Mouse (Mus musculus): ENCODE measurements around the gene H2-DMb2. TPM values are rescaled to one million over a fixed set of nuclear protein-coding genes. Genes with fewer than 3 reads are reported as not detected.
A peak's percentile ranks its signal among the peaks of the same experiment; 100 is the strongest.

H2-DMb2 gene
- polyA plus RNA-seq, 1 experiment from 2014 or later = 0.42 TPM

DNA sequence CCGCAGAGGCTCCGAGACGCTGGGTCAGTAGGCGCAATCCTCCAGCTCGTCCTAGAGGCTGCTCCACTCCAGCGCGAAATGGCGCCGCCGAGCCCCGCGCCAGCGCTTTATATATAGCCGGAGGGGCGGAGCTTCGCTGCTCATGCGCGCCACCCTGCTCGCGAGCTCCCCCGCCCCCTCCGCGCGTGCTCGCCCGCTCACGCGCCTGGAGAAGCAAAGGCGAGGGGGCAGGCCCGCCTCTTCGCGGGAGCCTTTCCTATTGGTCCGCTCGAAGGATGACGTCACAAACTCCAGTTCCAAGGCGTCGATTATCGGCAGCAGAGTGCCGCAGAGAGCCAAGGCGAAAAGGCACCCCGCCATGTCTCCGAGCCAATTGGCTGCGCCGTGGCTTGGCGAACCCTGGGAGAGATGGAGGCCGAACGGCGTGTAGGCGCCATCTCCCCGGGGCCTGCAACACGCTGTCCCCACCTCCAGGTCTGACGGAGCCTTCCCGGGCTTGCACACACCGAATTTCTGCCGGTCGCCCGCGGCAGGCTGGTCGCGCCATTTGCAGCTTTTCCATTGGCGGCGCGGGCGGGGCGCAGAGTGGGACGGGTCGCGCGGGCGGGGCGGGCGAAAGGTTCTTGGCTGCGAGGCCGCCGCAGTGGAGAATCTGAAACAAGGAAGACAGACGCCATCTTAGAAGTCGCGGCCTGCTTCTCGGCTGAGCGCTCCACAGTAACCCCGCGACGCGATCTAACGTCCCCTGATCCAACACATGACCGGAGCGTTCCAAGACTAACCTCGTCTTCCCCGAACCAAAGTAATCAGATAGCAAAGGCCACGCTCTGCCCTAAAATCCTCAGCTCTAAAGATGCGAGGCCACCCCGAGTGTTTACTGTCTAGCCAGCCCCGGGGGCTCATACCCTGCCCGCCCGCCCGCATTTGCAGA is 23.6 kb upstream of the H2-DMb2 start, which contains the start of gene H2-DMa:
Gene H2-DMa (plus strand): TSS at position 293 of the 931 bp plus-strand sequence.
- peak within 1 kb of the TSS; percentile 100 for H3K27ac ChIP-seq
- under 1% methylated on average over 96 of the region's 96 CpGs for WGBS
- H3K36me3 ChIP-seq = peaks cover 37% of the 10 kb centered on the region
- H3K27me3 ChIP-seq = no peaks in the 10 kb centered on the region
- peaks cover 32% of the 10 kb centered on the region for H3K4me1 ChIP-seq
- H3K9me3 ChIP-seq = no peaks in the 10 kb centered on the region
- H3K9ac ChIP-seq = peak within 1 kb of the TSS; percentile 97
- H3K4me2 ChIP-seq (replicated peaks) = peak within 1 kb of the TSS; percentile 94
- ATAC-seq (ENCODE audit: insufficient number of reproducible peaks, insufficient read depth, low FRiP score, low TSS enrichment) = peak; percentile 62
- peak within 1 kb of the TSS; percentile 79 for H3K4me3 ChIP-seq

DNA sequence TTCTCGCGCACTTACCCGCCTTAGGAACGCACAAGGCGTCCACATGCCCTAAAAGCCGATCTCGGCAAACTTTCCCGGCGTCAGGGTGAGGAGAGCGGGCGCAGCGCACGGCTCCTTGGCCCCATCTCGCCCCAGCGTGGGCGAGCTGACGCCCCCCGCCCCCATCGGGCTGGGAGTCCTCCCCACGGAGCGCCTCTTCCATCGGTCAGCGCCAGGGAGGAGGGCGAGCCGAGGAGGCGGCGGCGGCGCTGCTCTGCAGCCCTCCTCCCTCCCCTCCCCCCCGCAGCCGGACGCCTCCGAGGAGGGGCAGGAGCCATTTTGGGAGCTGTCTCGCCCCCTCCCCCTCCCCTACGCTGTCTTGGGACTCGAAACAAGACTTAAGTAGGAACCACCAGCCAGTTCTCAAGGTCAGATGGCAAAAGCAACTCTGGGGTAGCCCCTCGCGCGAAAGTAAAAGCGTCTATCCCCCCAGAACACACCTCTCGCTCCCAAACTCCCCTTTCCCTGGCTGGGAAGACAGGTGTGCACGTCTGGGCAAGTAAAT is 22.9 kb upstream of the H2-DMb2 start:
- WGBS = 0% methylated on average over 32 of the region's 42 CpGs
- H3K9ac ChIP-seq = peak overlapping the region; percentile 97
- peak; percentile 13; the same call in 1 of the 2 replicates for ATAC-seq (ENCODE audit: insufficient number of reproducible peaks, insufficient read depth, low FRiP score, low TSS enrichment)
- peak overlapping the region; percentile 94 for H3K4me2 ChIP-seq (replicated peaks)
- H3K4me3 ChIP-seq = peak overlapping the region; percentile 79
- H3K36me3 ChIP-seq = peaks cover 30% of the 10 kb centered on the region
- peaks cover 26% of the 10 kb centered on the region for H3K4me1 ChIP-seq
- H3K27ac ChIP-seq = peak overlapping the region; percentile 100
- H3K27me3 ChIP-seq = no peaks in the 10 kb centered on the region
- H3K9me3 ChIP-seq = no peaks in the 10 kb centered on the region

DNA sequence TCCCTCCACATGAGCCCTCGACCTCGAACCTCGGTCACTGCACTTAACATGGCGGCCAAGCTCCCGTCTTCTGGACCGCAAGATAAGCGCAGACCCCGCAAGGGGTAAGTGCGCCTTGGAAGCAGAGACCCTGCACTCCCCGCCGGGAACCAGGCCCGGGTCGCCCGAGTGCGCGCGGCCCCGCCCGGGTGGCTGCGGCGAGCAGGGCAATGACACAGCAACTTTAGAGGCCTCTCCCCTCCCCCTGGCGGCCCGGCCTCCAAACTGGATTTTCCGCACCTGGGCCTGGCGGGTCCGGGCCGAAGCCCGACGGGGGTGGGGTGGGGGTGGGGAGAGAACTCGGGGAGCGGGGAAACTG is 22.3 kb upstream of the H2-DMb2 start:
- H3K4me1 ChIP-seq = peaks cover 21% of the 10 kb centered on the region
- peak overlapping the region; percentile 94 for H3K4me2 ChIP-seq (replicated peaks)
- no peaks in the 10 kb centered on the region for H3K27me3 ChIP-seq
- H3K27ac ChIP-seq = peak overlapping the region; percentile 100
- peak overlapping the region; percentile 97 for H3K9ac ChIP-seq
- peaks cover 24% of the 10 kb centered on the region for H3K36me3 ChIP-seq
- WGBS = under 1% methylated on average over 30 of the region's 31 CpGs
- peak overlapping the region; percentile 79 for H3K4me3 ChIP-seq
- peak; percentile 6 for ATAC-seq (ENCODE audit: insufficient number of reproducible peaks, insufficient read depth, low FRiP score, low TSS enrichment)
- no peaks in the 10 kb centered on the region for H3K9me3 ChIP-seq

DNA sequence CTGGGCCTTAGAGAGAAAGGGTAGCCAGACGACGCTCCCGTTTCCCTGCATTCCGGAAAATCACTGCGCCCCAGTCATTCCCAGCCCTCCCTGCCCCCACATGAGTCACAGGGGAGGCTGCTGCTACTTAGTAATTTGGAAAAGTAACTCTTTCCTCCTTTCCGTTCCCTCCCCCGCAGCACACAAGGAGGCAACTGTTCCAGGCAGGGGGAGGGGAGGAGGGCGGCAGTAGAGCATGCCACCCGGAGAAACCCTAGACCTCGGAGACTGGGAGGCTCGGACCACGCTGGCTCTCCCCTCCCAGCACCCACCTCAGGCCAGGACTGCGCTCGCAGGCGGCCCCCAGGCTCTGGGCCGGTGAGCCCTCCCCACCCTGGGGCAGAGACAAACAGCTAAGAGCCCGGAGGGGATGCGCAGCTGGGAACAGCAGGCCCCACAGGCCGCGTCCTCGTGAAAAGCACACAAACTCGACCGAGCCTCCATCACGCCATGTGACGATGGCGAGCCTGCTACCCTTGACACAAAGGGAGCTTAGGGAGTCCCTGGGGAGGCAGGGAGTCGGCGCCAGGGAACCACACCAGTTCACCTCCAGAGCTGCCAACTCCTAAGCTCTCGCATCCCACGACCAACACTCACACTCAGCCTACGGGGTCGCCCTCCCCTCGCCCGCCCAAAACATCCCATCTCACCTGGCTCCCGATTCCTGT is 21.8 kb upstream of the H2-DMb2 start:
- under 1% methylated on average over 32 of the region's 35 CpGs for WGBS
- ATAC-seq (ENCODE audit: insufficient number of reproducible peaks, insufficient read depth, low FRiP score, low TSS enrichment) = peak; percentile 67
- H3K4me3 ChIP-seq = peak overlapping the region; percentile 79

DNA sequence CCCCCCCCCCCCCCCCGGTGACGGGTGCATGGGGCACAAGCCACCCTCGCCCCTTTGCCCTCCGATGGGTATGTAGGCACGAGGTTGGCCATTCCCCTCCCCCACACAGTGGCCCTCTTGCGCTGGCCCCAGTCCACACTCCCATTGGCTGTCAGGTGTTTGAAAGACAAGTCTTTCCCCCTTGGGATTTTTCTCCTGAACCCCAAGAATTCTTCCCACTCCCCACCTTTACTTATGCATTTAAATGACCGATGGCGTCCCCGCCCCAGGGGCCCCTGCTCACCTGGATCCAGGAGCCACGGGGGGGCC is 21.3 kb upstream of the H2-DMb2 start:
- Histone ChIP-seq H3K27ac (peak overlapping the region; percentile 100), H3K4me2 (replicated peaks) (peak overlapping the region; percentile 94), H3K27me3 (no peaks in the 10 kb centered on the region), H3K4me3 (peak overlapping the region; percentile 79), H3K9me3 (no peaks in the 10 kb centered on the region), H3K36me3 (peaks cover 18% of the 10 kb centered on the region), H3K9ac (peak overlapping the region; percentile 97), H3K4me1 (peaks cover 12% of the 10 kb centered on the region)
- WGBS = 1% methylated on average over 10 of the region's 10 CpGs
- ATAC-seq (ENCODE audit: insufficient number of reproducible peaks, insufficient read depth, low FRiP score, low TSS enrichment) = 0 out of 2 replicates have a peak, but pooled peaks have one; percentile 6

More for the DNA sequence above, 21.8 kb upstream of the H2-DMb2 start:
- H3K4me1 ChIP-seq = peaks cover 17% of the 10 kb centered on the region
- peaks cover 22% of the 10 kb centered on the region for H3K36me3 ChIP-seq
- peak overlapping the region; percentile 97 for H3K9ac ChIP-seq
- H3K27me3 ChIP-seq = no peaks in the 10 kb centered on the region
- H3K27ac ChIP-seq = peak overlapping the region; percentile 100
- no peaks in the 10 kb centered on the region for H3K9me3 ChIP-seq
- peak overlapping the region; percentile 94 for H3K4me2 ChIP-seq (replicated peaks)

DNA sequence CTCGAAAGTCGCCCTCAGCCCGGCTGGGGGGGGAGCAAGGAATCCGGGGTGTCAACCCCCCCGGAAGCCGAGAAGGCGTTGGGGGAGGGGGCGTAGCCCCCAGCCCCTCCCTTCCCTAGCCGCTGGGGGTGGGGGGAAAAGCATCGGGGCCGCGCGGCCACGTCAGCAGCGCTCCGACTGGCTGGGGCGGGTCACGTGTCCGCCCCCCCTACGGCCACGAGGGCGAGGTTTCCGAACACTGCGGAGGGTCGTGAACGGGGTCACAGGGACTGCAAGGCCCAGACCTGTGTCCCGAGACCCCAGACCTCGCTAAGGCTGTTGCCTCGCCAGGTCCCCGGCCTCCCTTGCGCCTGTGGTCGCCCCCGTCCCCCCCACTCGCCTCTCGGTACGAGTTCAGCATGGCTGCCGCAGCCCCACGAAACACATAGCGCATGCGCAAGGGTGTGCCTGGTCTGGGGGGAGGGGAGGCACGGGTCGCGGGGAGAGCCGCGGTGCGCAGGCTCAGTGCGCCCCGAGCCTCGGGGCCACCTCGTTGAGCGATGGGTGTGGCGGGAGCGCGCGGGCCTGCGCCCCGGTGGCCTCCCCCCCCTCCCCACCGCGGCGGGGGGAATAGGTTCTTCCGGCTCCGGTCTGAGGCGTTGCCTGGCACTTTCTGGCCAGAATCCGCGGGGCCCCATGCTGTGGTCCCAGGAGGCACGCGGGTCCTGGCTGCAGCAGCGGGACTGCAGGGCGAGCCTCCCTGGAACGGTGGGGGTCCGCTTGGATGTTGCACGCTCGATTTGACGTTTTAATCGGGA is 20.7 kb upstream of the H2-DMb2 start, which contains the start of gene Brd2:
Gene Brd2 (minus strand): TSS at position 447 of the 797 bp plus-strand sequence.
- ATAC-seq (ENCODE audit: insufficient number of reproducible peaks, insufficient read depth, low FRiP score, low TSS enrichment) = peak; percentile 16; the same call in 1 of the 2 replicates
- Histone ChIP-seq H3K9me3 (no peaks in the 10 kb centered on the region), H3K4me3 (peak within 1 kb of the TSS; percentile 79), H3K36me3 (peaks cover 12% of the 10 kb centered on the region), H3K4me2 (replicated peaks) (peak within 1 kb of the TSS; percentile 94), H3K9ac (peak within 1 kb of the TSS; percentile 97), H3K4me1 (peaks cover 14% of the 10 kb centered on the region), H3K27me3 (no peaks in the 10 kb centered on the region), H3K27ac (peak within 1 kb of the TSS; percentile 100)
- 1% methylated on average over 68 of the region's 75 CpGs for WGBS

DNA sequence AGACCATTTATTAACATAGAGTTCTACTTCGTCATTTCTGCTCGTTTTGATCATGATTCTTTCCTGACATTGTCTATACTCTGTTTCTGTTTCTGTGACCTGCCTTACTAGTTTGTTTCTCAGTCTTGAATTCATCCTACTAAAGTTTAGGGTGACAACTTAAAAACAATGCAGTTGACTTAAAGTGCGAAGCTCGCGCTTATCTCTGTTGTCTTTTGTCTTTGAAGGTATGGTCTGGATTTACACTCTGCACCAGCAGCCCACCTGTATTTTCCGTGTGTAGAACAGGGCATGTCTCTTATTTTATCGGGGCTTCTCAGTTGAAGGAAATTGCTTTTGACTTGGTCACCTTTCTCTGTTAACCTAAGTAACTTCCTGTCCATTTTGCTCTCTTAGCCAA is 20.0 kb upstream of the H2-DMb2 start:
- Histone ChIP-seq H3K4me3 (peak overlapping the region; percentile 79), H3K36me3 (peaks cover 10% of the 10 kb centered on the region), H3K9me3 (no peaks in the 10 kb centered on the region), H3K27me3 (no peaks in the 10 kb centered on the region), H3K4me1 (peaks cover 17% of the 10 kb centered on the region), H3K4me2 (replicated peaks) (peak overlapping the region; percentile 94), H3K27ac (peak overlapping the region; percentile 100), H3K9ac (peak overlapping the region; percentile 97)
- WGBS = 2% methylated on average over 7 of the region's 7 CpGs
- ATAC-seq (ENCODE audit: insufficient number of reproducible peaks, insufficient read depth, low FRiP score, low TSS enrichment) = no peak

DNA sequence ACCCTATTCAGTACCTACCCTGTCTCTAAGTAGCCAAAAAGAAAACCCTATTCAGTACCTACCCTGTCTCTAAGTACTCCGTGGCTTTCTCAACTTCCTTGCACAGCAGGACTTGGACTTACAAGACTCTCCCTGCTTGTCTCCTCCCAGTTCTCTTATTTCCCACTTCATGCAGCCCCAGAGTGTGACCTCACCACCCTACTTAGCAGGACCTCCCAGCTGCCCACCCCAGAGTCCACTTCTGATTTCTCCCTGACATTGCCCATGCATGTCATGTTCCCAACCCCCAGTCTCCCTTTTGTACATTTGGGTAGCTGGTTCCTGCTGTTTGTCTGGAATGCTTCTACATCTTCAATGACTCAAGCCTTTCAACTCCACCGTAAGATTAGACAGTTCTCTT is 19.6 kb upstream of the H2-DMb2 start:
- Histone ChIP-seq H3K4me2 (replicated peaks) (peak overlapping the region; percentile 94), H3K27me3 (no peaks in the 10 kb centered on the region), H3K4me3 (peak overlapping the region; percentile 79), H3K27ac (peak overlapping the region; percentile 100), H3K36me3 (peaks cover 6% of the 10 kb centered on the region), H3K9me3 (no peaks in the 10 kb centered on the region), H3K4me1 (peaks cover 18% of the 10 kb centered on the region), H3K9ac (peak overlapping the region; percentile 97)
- no peak for ATAC-seq (ENCODE audit: insufficient number of reproducible peaks, insufficient read depth, low FRiP score, low TSS enrichment)
- WGBS = 6% methylated on average over 2 of the region's 2 CpGs

DNA sequence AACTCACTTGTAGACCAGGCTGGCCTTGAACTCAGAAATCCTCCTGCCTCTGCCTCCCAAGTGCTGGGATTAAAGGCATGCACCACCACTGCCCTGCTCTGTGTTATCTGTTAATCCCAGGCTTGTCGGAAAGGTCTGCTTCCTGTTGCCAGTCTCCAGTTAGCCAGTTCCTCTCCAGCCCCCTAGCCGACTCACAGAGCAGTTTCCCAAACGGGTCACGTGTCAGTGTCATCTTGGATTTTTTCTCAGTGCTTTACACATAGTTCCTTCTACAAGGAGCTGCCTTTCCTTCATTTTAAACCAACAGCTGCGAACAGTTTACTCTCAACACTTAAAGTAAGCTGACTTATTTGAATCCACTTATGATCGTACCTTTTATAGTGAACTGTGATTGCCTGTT is 18.5 kb upstream of the H2-DMb2 start:
- no peak overlapping the region for H3K9ac ChIP-seq
- 76% methylated on average over 6 of the region's 6 CpGs for WGBS
- H3K9me3 ChIP-seq = no peaks in the 10 kb centered on the region
- H3K27ac ChIP-seq = no peak overlapping the region
- ATAC-seq (ENCODE audit: insufficient number of reproducible peaks, insufficient read depth, low FRiP score, low TSS enrichment) = no peak
- no peaks in the 10 kb centered on the region for H3K27me3 ChIP-seq
- peak overlapping the region; percentile 18 for H3K4me2 ChIP-seq (replicated peaks)
- H3K4me3 ChIP-seq = 0 out of 2 replicates have a peak overlapping the region, but pooled peaks have one; percentile 2
- H3K36me3 ChIP-seq = 0 out of 2 replicates have a peak, but pooled peaks cover 2% of the 10 kb centered on the region
- peaks cover 28% of the 10 kb centered on the region for H3K4me1 ChIP-seq

DNA sequence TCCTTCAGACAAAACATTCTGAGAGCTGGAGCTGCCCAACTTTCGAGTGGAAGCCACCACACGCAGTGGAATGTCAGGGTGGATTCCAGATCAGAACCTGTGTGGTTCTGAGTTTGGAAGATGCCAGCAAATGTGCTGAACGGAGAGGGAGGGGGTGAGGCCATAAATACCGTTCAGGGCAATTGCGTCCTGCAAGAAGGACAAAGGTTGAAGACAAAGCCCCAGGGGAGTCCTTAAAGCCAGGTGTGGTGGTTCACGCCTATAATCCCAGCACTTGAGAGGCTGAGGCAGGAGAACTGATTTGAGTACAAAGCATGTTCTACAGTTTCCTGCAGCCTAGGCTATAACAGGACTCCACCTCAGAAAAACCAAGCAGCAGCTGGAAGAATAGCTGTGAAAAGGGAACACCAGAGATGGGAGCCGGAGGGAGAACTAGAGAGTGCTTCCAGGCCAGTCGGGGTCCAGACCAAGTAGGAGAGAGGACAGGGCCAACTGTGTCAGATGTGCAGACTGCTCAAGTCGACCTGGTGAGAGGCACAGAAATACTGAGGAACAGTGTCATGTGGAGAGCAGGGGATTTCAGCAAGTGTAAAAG is 16.2 kb upstream of the H2-DMb2 start:
- ATAC-seq (ENCODE audit: insufficient number of reproducible peaks, insufficient read depth, low FRiP score, low TSS enrichment) = no peak
- 0 out of 2 replicates have a peak, but pooled peaks cover 2% of the 10 kb centered on the region for H3K36me3 ChIP-seq
- WGBS = 58% methylated on average over 9 of the region's 9 CpGs
- no peak overlapping the region for H3K4me3 ChIP-seq
- H3K4me1 ChIP-seq = peaks cover 28% of the 10 kb centered on the region
- H3K4me2 ChIP-seq (replicated peaks) = no peak overlapping the region
- H3K9ac ChIP-seq = no peak overlapping the region
- H3K9me3 ChIP-seq = no peaks in the 10 kb centered on the region
- H3K27ac ChIP-seq = no peak overlapping the region
- no peaks in the 10 kb centered on the region for H3K27me3 ChIP-seq

Data from embryonic facial prominence, embryonic 12.5 days (tissue).